Mouse (Mus musculus) cerebellum, postnatal 25 days (tissue): Measurements from ENCODE around the gene Flywch2.

ENCODE experiments used
- DNase-seq, 2 experiments: peaks; one replicate each; pipeline ENCODE4 v3.0.0; 2021; ENCODE audit warnings: mixed read lengths in 2 of 2

The Flywch2 gene

GRCm38 (mm10) chr17:23785561-23786471 lies at the start of gene Flywch2:
Gene Flywch2 (minus strand): TSS chr17:23786081.
- peak; percentile 91 to 96 for DNase-seq

GRCm38 (mm10) chr17:23831201-23831600 lies 45.3 kb upstream of the Flywch2 start:
- no peak for DNase-seq

- DNase-seq: peak; percentile 89 to 92
These were observed 43.3 kb upstream of the Flywch2 start, which contains the start of gene Elob for GRCm38 (mm10) chr17:23829064-23829619. Gene Elob (minus strand): TSS chr17:23829136.

DNA sequence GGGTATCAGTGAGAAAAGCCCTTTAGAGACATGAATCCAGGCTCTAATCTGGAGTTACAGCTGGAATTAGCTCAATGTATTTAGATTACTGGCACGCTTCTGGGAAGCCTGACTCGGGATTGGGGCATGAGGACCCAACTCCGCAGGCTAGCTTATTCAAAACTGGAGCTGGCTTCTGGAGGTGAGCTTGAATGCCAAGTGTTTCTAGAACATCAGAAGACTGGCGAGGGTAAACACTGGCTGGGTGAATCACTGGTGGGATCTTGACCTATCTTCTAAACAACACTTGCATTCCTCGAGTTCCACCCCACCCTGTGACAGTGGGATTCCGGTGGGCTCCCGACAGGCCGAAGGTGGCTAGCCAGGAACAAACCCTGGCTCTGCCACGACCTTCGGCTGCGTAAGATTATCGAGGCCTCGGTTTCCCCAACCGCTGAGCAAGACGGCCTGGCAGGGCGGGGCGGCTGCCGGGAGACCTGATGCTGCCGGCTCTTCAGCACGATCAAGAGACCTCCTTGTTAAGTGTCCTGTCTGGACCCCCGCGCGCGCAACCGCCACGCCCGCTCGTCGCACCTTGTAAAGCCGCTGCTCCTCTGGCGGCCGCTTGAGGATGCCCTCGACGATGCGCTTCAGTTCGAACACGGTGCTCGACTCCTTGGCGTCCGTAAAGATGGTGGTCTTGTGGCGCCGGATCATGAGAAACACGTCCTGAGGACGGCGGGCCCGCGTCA lies 42.6 kb upstream of the Flywch2 start:
- DNase-seq: peak in 1 of 2 experiments; percentile 71

- no peak for DNase-seq
These were observed 39.7 kb upstream of the Flywch2 start for GRCm38 (mm10) chr17:23825591-23825990.

- DNase-seq: no peak
These were observed 37.7 kb upstream of the Flywch2 start for GRCm38 (mm10) chr17:23823614-23824013.

GRCm38 (mm10) chr17:23823018-23823417 lies 37.1 kb upstream of the Flywch2 start:
- no peak for DNase-seq

- no peak for DNase-seq
These were observed 36.2 kb upstream of the Flywch2 start for GRCm38 (mm10) chr17:23822094-23822493.

GRCm38 (mm10) chr17:23820731-23821130 lies 34.9 kb upstream of the Flywch2 start:
- DNase-seq: no peak

DNA sequence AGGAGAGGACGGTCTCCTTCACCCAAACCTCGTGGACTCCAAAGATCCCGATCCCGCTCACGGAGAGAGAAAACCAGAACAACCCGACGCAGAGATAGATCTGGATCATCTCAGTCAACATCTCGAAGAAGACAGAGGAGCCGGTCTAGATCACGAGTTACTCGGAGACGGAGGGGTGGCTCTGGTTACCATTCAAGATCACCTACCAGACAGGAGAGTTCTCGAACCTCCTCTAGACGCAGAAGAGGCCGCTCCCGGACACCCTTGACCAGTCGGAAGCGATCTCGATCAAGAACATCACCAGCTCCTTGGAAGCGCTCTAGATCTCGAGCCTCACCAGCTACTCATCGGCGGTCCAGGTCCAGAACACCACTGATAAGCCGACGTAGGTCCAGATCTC lies 33.4 kb upstream of the Flywch2 start:
- no peak for DNase-seq

DNA sequence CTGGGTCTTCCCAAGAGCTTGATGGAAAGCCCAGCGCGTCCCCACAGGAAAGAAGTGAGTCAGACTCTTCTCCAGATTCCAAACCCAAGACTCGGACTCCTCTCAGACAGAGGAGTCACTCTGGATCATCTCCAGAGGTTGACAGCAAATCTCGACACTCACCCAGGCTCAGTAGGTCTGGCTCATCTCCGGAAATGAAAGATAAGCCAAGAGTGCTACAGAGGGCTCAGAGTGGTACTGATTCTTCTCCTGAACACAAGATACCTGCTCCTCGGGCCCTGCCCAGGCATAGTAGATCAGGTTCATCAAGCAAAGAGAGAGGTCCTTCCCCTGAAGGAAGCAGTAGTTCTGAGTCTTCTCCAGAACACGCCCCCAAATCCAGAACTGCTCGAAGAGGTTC lies 32.7 kb upstream of the Flywch2 start:
- DNase-seq: no peak

- no peak for DNase-seq
These were observed 29.8 kb upstream of the Flywch2 start for GRCm38 (mm10) chr17:23815641-23816040.

- DNase-seq: no peak
These were observed 22.0 kb upstream of the Flywch2 start for GRCm38 (mm10) chr17:23807918-23808317.

GRCm38 (mm10) chr17:23806867-23807266 lies 21.0 kb upstream of the Flywch2 start:
- DNase-seq: peak; percentile 66 to 76

DNA sequence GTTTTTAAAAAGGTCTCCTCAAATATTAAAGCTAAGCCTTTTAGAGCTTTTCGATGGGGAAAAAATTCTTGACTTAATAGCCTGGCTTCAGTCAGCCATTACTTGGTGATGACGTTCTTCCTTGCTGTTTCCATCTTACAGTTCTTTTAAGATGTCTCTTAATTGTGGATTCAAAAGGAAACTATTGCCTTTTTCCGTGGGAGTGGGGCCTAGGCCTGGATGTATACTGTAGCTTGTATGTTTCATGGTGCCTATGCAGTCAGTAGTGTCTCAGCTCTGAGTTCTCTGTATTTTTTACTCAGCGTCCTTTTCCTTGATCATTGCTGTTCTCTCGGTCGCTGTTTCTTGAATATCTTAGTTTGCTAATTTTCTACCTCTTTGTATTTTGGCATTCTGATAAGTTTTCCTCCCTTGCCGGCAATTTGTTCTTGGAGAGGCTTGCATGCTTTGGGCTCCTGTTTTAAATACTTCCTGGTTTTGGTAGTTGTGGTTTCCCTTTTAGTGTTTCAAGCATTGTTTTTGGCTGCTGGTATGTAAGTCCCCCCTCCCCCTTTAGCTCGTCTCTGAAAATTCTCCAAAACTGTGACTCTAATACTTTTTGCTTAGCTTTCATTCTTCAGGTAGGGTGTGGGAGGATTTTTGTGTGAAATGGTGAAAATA lies 18.7 kb upstream of the Flywch2 start:
- DNase-seq: no peak

DNA sequence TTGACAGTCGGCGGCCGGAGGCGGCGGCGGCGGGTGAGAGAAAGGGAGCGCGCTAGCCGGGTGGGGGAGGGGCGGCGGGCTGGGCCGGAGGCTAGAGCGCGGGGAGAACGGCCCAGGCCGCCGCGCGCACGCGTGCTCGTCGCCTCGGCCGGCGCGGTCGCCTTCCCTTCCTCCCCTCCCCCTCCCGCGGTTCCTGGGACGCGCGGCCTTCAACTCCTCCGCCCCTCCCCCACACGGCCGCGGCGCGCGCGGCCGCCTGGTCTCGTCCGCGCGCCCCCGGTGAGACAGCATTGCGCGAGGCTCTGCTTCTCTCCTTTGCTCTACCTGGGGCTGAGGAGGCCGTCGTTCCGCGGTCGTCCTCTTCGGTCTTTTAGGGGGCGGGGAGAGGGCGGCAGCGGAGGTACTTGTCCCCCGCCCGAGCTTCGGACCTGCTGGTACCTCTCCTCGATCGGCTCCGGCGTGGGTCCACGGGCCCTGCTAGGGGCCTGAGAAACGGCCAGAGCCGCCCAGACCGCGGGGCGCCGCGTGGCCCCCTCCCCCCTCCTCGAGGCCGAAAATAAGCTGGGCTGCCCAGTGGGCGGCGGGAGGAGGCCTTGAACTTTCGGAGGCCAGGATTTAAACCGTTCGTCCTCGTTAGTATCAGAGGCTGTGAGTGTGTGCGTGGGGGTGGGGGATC lies 17.6 kb upstream of the Flywch2 start:
- DNase-seq: peak in 1 of 2 experiments; percentile 92

- peak; percentile 97 to 99 for DNase-seq
These were observed 17.0 kb upstream of the Flywch2 start for GRCm38 (mm10) chr17:23802746-23803365.

GRCm38 (mm10) chr17:23801627-23802026 lies 15.7 kb upstream of the Flywch2 start:
- no peak for DNase-seq

DNA sequence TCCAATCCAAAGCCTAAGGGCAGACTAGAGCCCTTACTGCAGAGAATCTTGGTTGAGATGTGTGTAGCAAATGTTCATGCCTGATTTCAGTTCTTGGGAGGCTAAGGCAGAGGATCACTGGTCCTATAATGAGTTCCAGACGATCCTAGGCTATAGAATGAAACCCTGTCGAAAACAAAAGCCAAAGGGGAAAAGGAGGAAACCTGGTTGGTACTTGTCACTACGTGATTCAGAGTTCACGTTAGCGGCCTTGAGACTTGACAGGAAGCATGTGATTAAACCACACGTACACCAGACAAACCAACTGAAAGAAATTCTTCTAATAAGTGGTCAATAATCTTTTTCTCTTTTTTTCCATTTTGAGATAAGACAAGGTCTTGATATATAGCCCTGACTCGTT lies 11.4 kb upstream of the Flywch2 start:
- DNase-seq: no peak

DNA sequence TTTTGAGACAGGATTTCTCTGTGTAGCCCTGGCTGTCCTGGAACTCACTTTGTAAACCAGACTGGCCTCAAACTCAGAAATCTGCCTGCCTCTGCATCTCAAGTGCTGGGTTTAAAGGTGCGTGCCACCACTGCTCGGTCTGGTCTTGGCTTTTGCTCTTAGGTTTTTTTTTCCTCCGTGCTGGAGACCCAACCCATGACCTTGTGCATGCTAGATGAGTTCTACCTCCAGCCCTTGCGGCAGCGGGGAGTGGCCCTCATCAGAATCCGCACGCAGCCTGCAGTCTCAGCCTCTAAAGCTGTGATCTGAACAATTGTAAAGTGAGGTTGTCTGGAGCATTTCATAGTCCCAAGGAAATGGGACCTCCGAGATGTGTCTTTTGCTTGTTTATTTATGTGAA lies 9.4 kb upstream of the Flywch2 start:
- no peak for DNase-seq

DNA sequence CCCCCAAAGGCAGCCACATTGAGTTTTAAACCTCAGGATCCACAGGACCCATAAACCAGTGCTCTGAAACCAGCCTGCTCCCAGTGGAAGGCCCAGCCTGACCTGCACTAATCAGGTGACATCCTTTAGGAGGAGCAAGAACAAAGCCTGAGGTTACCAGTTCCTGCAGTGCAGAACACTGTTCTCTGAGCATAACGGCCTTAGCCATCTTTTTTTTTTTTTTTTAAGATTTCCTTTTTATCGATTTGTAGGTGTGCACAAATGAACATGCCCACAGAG lies 5.1 kb upstream of the Flywch2 start:
- peak in 1 of 2 experiments; percentile 52 for DNase-seq
